Mouse (Mus musculus): Measurements from ENCODE around the gene Lrg1. TPM values are rescaled to one million over a fixed set of nuclear protein-coding genes. Genes with fewer than 3 reads are reported as not detected.
A peak's percentile ranks its signal among the peaks of the same experiment; 100 is the strongest.
"Not testable (repeated sequence)": the region's sequence is repeated elsewhere in the genome, so short reads cannot be mapped to it uniquely, and the experiment has no call there.

Lrg1 gene
- polyA plus RNA-seq, 1 experiment = 50.0 TPM

GRCm38 (mm10) chr17:56080781-56081585 is 40.8 kb downstream of the Lrg1 start:
- WGBS = 30% methylated on average over 8 of the region's 8 CpGs
- TF ChIP-seq CTCF (IDR thresholded peaks at IDR 0.05; ENCODE audit: control insufficient read depth, insufficient read depth, low read length) (no peak), POLR2A (IDR thresholded peaks at IDR 0.05; ENCODE audit: borderline replicate concordance, control insufficient read depth, low read depth, low read length) (no peak)
- Histone ChIP-seq H3K4me3 (replicated peaks; ENCODE audit: control insufficient read depth, low read depth, low read length) (peak overlapping the region; percentile 35), H3K27ac (ENCODE audit: control insufficient read depth, insufficient read depth, low read depth, low read length, poor library complexity) (no peak overlapping the region), H3K4me1 (ENCODE audit: control insufficient read depth, insufficient read depth, low read length) (peaks cover 5% of the 10 kb centered on the region; the same call in 1 of the 2 replicates)

GRCm38 (mm10) chr17:56079921-56080320 is 41.9 kb downstream of the Lrg1 start:
- WGBS = under 1% methylated on average over 11 of the region's 11 CpGs
- Histone ChIP-seq H3K4me1 (ENCODE audit: control insufficient read depth, insufficient read depth, low read length) (peaks cover 7% of the 10 kb centered on the region; the same call in 1 of the 2 replicates), H3K27ac (ENCODE audit: control insufficient read depth, insufficient read depth, low read depth, low read length, poor library complexity) (no peak overlapping the region), H3K4me3 (replicated peaks; ENCODE audit: control insufficient read depth, low read depth, low read length) (peak overlapping the region; percentile 95)
- TF ChIP-seq CTCF (IDR thresholded peaks at IDR 0.05; ENCODE audit: control insufficient read depth, insufficient read depth, low read length) (0 out of 2 replicates have a peak, but pooled peaks have one; percentile 4), POLR2A (IDR thresholded peaks at IDR 0.05; ENCODE audit: borderline replicate concordance, control insufficient read depth, low read depth, low read length) (no peak)

GRCm38 (mm10) chr17:56078880-56079795 is 42.7 kb downstream of the Lrg1 start, which contains the start of gene Hdgfl2:
Gene Hdgfl2, plus strand, starts transcription at chr17:56079634.
- WGBS = under 1% methylated on average over 61 of the region's 61 CpGs
- Histone ChIP-seq H3K4me3 (replicated peaks; ENCODE audit: control insufficient read depth, low read depth, low read length) (peak within 1 kb of the TSS; percentile 95), H3K27ac (ENCODE audit: control insufficient read depth, insufficient read depth, low read depth, low read length, poor library complexity) (peak within 1 kb of the TSS; percentile 45), H3K4me1 (ENCODE audit: control insufficient read depth, insufficient read depth, low read length) (peaks cover 7% of the 10 kb centered on the region; the same call in 1 of the 2 replicates)
- TF ChIP-seq POLR2A (IDR thresholded peaks at IDR 0.05; ENCODE audit: borderline replicate concordance, control insufficient read depth, low read depth, low read length) (peak; percentile 91; the same call in 1 of the 2 replicates), CTCF (IDR thresholded peaks at IDR 0.05; ENCODE audit: control insufficient read depth, insufficient read depth, low read length) (no peak)

- 57% methylated on average over 9 of the region's 9 CpGs for WGBS
- H3K4me1 ChIP-seq (ENCODE audit: control insufficient read depth, insufficient read depth, low read length) = not testable (repeated sequence)
- Histone ChIP-seq H3K4me3 (replicated peaks; ENCODE audit: control insufficient read depth, low read depth, low read length) (peak overlapping the region; percentile 44), H3K27ac (ENCODE audit: control insufficient read depth, insufficient read depth, low read depth, low read length, poor library complexity) (peak overlapping the region; percentile 45; the same call in 1 of the 2 replicates)
Observed at GRCm38 (mm10) chr17:56078361-56078760, 43.4 kb downstream of the Lrg1 start.

GRCm38 (mm10) chr17:56077523-56077922 is 44.3 kb downstream of the Lrg1 start:
- Histone ChIP-seq H3K27ac (ENCODE audit: control insufficient read depth, insufficient read depth, low read depth, low read length, poor library complexity) (no peak overlapping the region), H3K4me1 (ENCODE audit: control insufficient read depth, insufficient read depth, low read length) (peaks cover 7% of the 10 kb centered on the region; the same call in 1 of the 2 replicates), H3K4me3 (replicated peaks; ENCODE audit: control insufficient read depth, low read depth, low read length) (no peak overlapping the region)
- no peak for TF ChIP-seq CTCF (IDR thresholded peaks at IDR 0.05; ENCODE audit: control insufficient read depth, insufficient read depth, low read length)
- no peak for TF ChIP-seq POLR2A (IDR thresholded peaks at IDR 0.05; ENCODE audit: borderline replicate concordance, control insufficient read depth, low read depth, low read length)
- 78% methylated on average over 5 of the region's 5 CpGs for WGBS

GRCm38 (mm10) chr17:56074827-56075208 is 47.0 kb downstream of the Lrg1 start, which contains the start of gene Ubxn6:
Gene Ubxn6, minus strand, starts transcription at chr17:56075028.
- Histone ChIP-seq H3K4me3 (replicated peaks; ENCODE audit: control insufficient read depth, low read depth, low read length) (peak within 1 kb of the TSS; percentile 72), H3K4me1 (ENCODE audit: control insufficient read depth, insufficient read depth, low read length) (peaks cover 3% of the 10 kb centered on the region; the same call in 1 of the 2 replicates), H3K27ac (ENCODE audit: control insufficient read depth, insufficient read depth, low read depth, low read length, poor library complexity) (peak within 1 kb of the TSS; percentile 96)
- peak; percentile 42; the same call in 1 of the 2 replicates for TF ChIP-seq CTCF (IDR thresholded peaks at IDR 0.05; ENCODE audit: control insufficient read depth, insufficient read depth, low read length)
- peak; percentile 26; the same call in 1 of the 2 replicates for TF ChIP-seq POLR2A (IDR thresholded peaks at IDR 0.05; ENCODE audit: borderline replicate concordance, control insufficient read depth, low read depth, low read length)
- WGBS = 0% methylated on average over 35 of the region's 35 CpGs

- TF ChIP-seq CTCF (IDR thresholded peaks at IDR 0.05; ENCODE audit: control insufficient read depth, insufficient read depth, low read length) = no peak
- TF ChIP-seq POLR2A (IDR thresholded peaks at IDR 0.05; ENCODE audit: borderline replicate concordance, control insufficient read depth, low read depth, low read length) = no peak
- WGBS = 8% methylated on average over 22 of the region's 22 CpGs
- H3K4me3 ChIP-seq (replicated peaks; ENCODE audit: control insufficient read depth, low read depth, low read length) = peak overlapping the region; percentile 72
- H3K27ac ChIP-seq (ENCODE audit: control insufficient read depth, insufficient read depth, low read depth, low read length, poor library complexity) = peak overlapping the region; percentile 96
- H3K4me1 ChIP-seq (ENCODE audit: control insufficient read depth, insufficient read depth, low read length) = peaks cover 3% of the 10 kb centered on the region; the same call in 1 of the 2 replicates
Observed at GRCm38 (mm10) chr17:56074097-56074826, 47.5 kb downstream of the Lrg1 start.

Data from bone marrow, adult 2 months (tissue).